Mouse (Mus musculus): ENCODE data around the gene Dexi. TPM values are rescaled to one million over a fixed set of nuclear protein-coding genes. Genes with fewer than 3 reads are reported as not detected.

The Dexi gene
- 3.0 TPM for polyA plus RNA-seq (2017; shearing (Covaris generic))

DNA sequence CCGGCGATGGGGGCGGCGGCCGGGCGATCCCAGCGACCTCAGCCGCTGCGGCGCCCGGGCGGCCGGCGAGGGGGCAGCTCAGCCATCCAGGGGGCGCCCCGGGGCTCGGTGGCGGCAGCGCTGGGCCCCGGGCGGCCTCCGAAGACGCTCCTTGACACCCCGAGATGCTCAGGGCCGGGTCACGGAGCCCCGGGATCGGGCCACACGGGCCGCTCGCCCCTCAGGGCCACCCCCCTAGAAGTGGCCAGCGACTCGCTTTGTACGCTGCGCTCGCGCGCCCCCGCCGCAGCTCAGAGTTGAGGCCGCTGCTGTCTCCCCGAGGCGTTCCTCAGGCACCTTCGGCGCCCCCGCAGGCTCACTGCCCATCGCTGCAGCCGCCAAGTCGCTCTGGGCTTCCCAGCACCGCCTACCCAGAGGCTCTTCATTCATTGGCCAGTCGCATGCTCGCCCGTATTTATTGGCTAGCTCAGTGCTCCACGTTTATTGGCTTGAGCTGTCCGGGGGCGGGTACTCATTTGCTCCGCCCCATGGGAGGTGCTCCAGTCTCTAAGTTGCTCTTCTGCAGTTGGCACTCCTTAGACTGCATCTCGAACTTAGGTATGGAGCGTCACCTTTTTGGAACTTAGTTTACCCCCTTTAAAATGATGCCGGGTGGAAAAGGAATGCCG is at the start of gene Dexi:
Gene Dexi, minus strand, starts transcription at position 357 of the 668 bp plus-strand sequence.

DNA sequence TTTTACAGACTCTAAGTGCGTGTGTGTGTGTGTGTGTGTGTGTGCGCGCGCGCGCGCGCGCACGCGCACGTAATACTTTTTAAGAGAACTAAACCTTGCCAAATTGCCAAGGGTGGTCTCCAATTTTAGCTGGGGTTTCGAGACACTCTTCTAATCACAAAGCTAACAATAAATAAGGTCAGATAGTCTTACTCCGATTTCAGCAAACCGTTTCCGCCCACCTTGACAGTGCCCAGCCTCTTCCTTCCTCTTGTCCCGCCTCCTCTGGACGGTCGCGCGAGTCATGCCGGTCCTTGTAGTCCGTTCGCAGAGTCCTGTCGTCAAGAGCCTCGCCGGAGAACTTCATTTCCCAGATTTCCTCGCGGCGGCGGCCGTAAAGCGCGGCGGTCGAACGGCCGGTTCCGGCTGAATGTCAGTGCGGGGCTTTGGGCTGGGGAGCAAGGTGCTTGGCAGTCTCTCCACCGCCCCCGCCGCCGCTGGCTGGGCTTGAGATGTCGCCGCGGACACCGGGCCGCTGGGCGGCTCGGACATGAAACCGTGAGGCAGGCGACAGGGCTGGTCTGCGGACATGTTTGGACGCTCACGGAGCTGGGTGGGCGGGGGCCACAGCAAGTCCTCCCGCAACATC is 2.3 kb upstream of the Dexi start, which contains the start of gene Clec16a:
Gene Clec16a, plus strand, starts transcription at position 345 of the 628 bp plus-strand sequence.

DNA sequence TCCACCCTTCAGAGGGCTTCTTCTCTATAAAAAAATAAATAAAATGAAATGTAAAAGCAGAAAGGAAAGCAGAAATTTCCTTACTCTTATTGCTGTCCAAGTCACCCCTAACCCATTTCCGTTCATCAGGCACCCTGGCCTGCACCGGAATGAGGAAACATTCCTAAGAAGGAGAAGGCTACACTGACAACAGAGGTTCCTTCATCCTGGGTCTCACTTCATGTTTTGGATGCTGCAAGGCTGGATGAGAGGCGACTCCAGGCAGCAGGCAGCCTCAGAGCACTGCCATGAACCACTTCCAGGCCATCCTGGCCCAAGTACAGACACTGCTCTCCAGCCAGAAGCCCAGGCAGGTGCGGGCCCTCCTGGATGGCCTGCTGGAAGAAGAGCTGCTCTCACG is 63.0 kb downstream of the Dexi start, which contains the start of gene Ciita:
Gene Ciita, plus strand, starts transcription at position 203 of the 400 bp plus-strand sequence.

Other genes with a start within 250 kb of the Dexi start
- gene Emp2, start 229.1 kb downstream of the Dexi start, polyA plus RNA-seq (2017; shearing (Covaris generic)), result 0.10 TPM
- gene Tekt5, start 147.6 kb downstream of the Dexi start, polyA plus RNA-seq (2017; shearing (Covaris generic)), result not detected
- 48.9 TPM for gene Nubp1, start 131.1 kb downstream of the Dexi start, polyA plus RNA-seq (2017; shearing (Covaris generic))
- 2.3 TPM for gene Tvp23a, start 95.7 kb downstream of the Dexi start, polyA plus RNA-seq (2017; shearing (Covaris generic))
- gene Ciita, start 63.0 kb downstream of the Dexi start, polyA plus RNA-seq (2017; shearing (Covaris generic)), result 1.0 TPM
- 27.8 TPM for gene Clec16a, start 2.3 kb upstream of the Dexi start, polyA plus RNA-seq (2017; shearing (Covaris generic))
- gene Socs1, start 242.5 kb upstream of the Dexi start, polyA plus RNA-seq (2017; shearing (Covaris generic)), result 12.4 TPM
- gene Tnp2, start 245.6 kb upstream of the Dexi start, polyA plus RNA-seq (2017; shearing (Covaris generic)), result 4.9 TPM
- gene Prm3, start 247.9 kb upstream of the Dexi start, polyA plus RNA-seq (2017; shearing (Covaris generic)), result not detected